ENCODE assay signal across 8 mouse cellular contexts in genomic region chr11:19760861-19761693, GRCm38 (mm10).
DNase-seq lines count a peak whose midpoint lies in the region; ATAC-seq lines count a peak whose summit lies in the region.

No protein-coding gene starts in this region.

- no peaks in the 10 kb centered on the region for H3K27me3 ChIP-seq in hindbrain, embryonic 13.5 days
- H3K27me3 ChIP-seq in lung, embryonic 16.5 days (ENCODE audit: control insufficient read depth, insufficient read depth, low read depth, low read length): no peaks in the 10 kb centered on the region

- H3K4me2 ChIP-seq in hindbrain, embryonic 13.5 days: peak overlapping the region; percentile 44
- peak overlapping the region; percentile 55 for H3K4me2 ChIP-seq in lung, embryonic 16.5 days (ENCODE audit: low read depth, low read length)

- no peaks in the 10 kb centered on the region for H3K36me3 ChIP-seq in hindbrain, embryonic 13.5 days
- H3K36me3 ChIP-seq in lung, embryonic 16.5 days (ENCODE audit: control insufficient read depth, insufficient read depth, low read length): no peaks in the 10 kb centered on the region

- H3K9me3 ChIP-seq in hindbrain, embryonic 13.5 days: no peaks in the 10 kb centered on the region
- H3K9me3 ChIP-seq in lung, embryonic 16.5 days (ENCODE audit: control insufficient read depth, low read length): no peaks in the 10 kb centered on the region

- H3K4me3 ChIP-seq in hindbrain, embryonic 13.5 days: peak overlapping the region; percentile 26
- H3K4me3 ChIP-seq in lung, embryonic 16.5 days (ENCODE audit: low read length): peak overlapping the region; percentile 41

- 12% methylated on average over 16 of the region's 16 CpGs for WGBS in hindbrain, embryonic 13.5 days
- WGBS in lung, embryonic 16.5 days: 8% methylated on average over 16 of the region's 16 CpGs

- H3K9ac ChIP-seq in hindbrain, embryonic 13.5 days: peak overlapping the region; percentile 43
- peak overlapping the region; percentile 30 for H3K9ac ChIP-seq in lung, embryonic 16.5 days (ENCODE audit: low read length)

- peak; percentile 75 to 93 for DNase-seq in adrenal gland, adult (ENCODE audit: inconsistent age in 2 of 2, low spot score in 1 of 2)
- peak; percentile 62 to 72 for DNase-seq in cerebellum, postnatal 25 days
- peak; percentile 37 to 46 for DNase-seq in frontal cortex, postnatal 25 days (ENCODE audit: low spot score in 2 of 2)
- DNase-seq in layer of hippocampus, postnatal 14 days (ENCODE audit: low spot score in 2 of 2): peak; percentile 68 to 83
- DNase-seq in retina, adult 2 months (ENCODE audit: low read depth, low spot score): peak; percentile 26

- peaks cover 30% of the 10 kb centered on the region for H3K4me1 ChIP-seq in hindbrain, embryonic 13.5 days (replicated peaks)
- 0 out of 2 replicates have a peak, but pooled peaks cover 2% of the 10 kb centered on the region for H3K4me1 ChIP-seq in lung, embryonic 16.5 days (replicated peaks; ENCODE audit: control insufficient read depth, insufficient read depth, low read length)

- ATAC-seq in hindbrain, embryonic 13.5 days (ENCODE audit: low FRiP score): peak; percentile 38
- ATAC-seq in lung, embryonic 16.5 days (ENCODE audit: low read depth): 0 out of 2 replicates have a peak, but pooled peaks have one; percentile 38
- ATAC-seq in inflammation-experienced regulatory T-cells, adult 6 months: no peak

- peak overlapping the region; percentile 23; the same call in 1 of the 2 replicates for H3K27ac ChIP-seq in hindbrain, embryonic 13.5 days
- peak overlapping the region; percentile 3; the same call in 1 of the 2 replicates for H3K27ac ChIP-seq in lung, embryonic 16.5 days (ENCODE audit: low read length)

Comparison
In these comparisons a context has a peak if more than half of its experiments do, and no peak if none do; other contexts are left out.
1. DNase-seq: peak in every context shown above with its lines; median percentile 84 in adrenal gland, adult; 76 in layer of hippocampus, postnatal 14 days; 67 in cerebellum, postnatal 25 days; 42 in frontal cortex, postnatal 25 days; 26 in retina, adult 2 months.